Mouse (Mus musculus) midbrain, embryonic 13.5 days (tissue): ENCODE measurements around the gene Ccdc85a. TPM values are rescaled to one million over a fixed set of nuclear protein-coding genes. Genes with fewer than 3 reads are reported as not detected.
A peak's percentile ranks its signal among the peaks of the same experiment; 100 is the strongest.
"Not testable (repeated sequence)": the region's sequence is repeated elsewhere in the genome, so short reads cannot be mapped to it uniquely, and the experiment has no call there.

Source experiments
- ATAC-seq: fragments of 200-750 bp; cut with Nextera tagmentation; 2 replicates; pipeline ENCODE4 v1.8.0; 2017; ENCODE audit warnings: mild to moderate bottlenecking, moderate TSS enrichment, moderate library complexity
- H3K27ac ChIP-seq: fragments of 300-500 bp; sonication (generic); 2 replicates; pipeline ENCODE4 v1.5.1; 2015; ENCODE audit warnings: inconsistent platforms, mild to moderate bottlenecking, moderate library complexity
- H3K27me3 ChIP-seq: fragments of 300-500 bp; sonication (generic); 2 replicates; pipeline ENCODE4 v1.6.1; 2015; ENCODE audit warnings: mild to moderate bottlenecking, inconsistent platforms
- H3K36me3 ChIP-seq: fragments of 300-500 bp; sonication (generic); 2 replicates; pipeline ENCODE4 v1.6.1; 2015; ENCODE audit warnings: mild to moderate bottlenecking, inconsistent platforms
- H3K4me1 ChIP-seq: fragments of 300-500 bp; sonication (generic); replicated peaks from 2 replicates; pipeline ENCODE4 v1.6.1; 2015; ENCODE audit warnings: inconsistent platforms
- H3K4me2 ChIP-seq: fragments of 300-500 bp; sonication (generic); replicated peaks from 2 replicates; pipeline ENCODE4 v1.6.1; 2015; ENCODE audit warnings: moderate library complexity, mild to moderate bottlenecking, inconsistent platforms
- H3K4me3 ChIP-seq: fragments of 300-500 bp; sonication (generic); replicated peaks from 2 replicates; pipeline ENCODE4 v1.5.1; 2015; ENCODE audit warnings: mild to moderate bottlenecking, inconsistent platforms
- H3K9ac ChIP-seq: fragments of 300-500 bp; sonication (generic); replicated peaks from 2 replicates; pipeline ENCODE4 v1.6.1; 2015; ENCODE audit warnings: mild to moderate bottlenecking, inconsistent platforms
- H3K9me3 ChIP-seq: fragments of 300-500 bp; sonication (generic); 2 replicates; pipeline ENCODE4 v1.6.1; 2016; ENCODE audit warnings: mild to moderate bottlenecking, inconsistent platforms
- WGBS: fragments of 180-500 bp; shearing (Covaris S2); methylation state at CpG from one replicate; pipeline ENCODE4 v1.1.7; 2015; 5-methylcytosine and 5-hydroxymethylcytosine counted together
- polyA plus RNA-seq: library from polyadenylated mRNA; unstranded; fragments of >200 nt; fragmentation: Nextera tagmentation; extraction: Ambion mirVana; gene quantifications from 2 replicates; pipeline ENCODE4 v1.2.1, GENCODE M21; 2015

The Ccdc85a gene
- polyA plus RNA-seq, 1 experiment from 2014 or later = 17.9 TPM

DNA sequence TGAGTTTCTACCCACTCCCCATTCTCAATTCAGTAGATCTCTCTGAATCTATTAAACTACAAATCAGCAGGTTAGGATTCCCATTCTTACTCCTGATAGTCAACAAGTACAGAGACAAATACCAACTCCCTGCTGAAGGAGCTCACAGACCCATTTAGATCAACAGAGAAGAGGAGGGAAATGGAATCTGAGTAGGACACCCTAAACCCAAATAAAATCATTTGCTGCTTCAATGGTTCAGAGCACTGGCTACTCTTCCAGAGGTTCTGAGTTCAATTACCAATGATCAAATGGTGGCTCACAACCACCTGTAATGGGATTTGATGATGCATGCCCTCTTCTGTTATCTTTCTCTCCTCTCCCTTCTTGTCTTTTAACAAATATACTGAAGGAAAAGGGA is 82.9 kb downstream of the Ccdc85a start:
- no peaks in the 10 kb centered on the region for H3K9me3 ChIP-seq
- H3K36me3 ChIP-seq = no peaks in the 10 kb centered on the region
- no peaks in the 10 kb centered on the region for H3K4me1 ChIP-seq
- no peak overlapping the region for H3K4me2 ChIP-seq
- no peak for ATAC-seq
- H3K9ac ChIP-seq = no peak overlapping the region
- no peak overlapping the region for H3K4me3 ChIP-seq
- no peaks in the 10 kb centered on the region for H3K27me3 ChIP-seq
- H3K27ac ChIP-seq = no peak overlapping the region

DNA sequence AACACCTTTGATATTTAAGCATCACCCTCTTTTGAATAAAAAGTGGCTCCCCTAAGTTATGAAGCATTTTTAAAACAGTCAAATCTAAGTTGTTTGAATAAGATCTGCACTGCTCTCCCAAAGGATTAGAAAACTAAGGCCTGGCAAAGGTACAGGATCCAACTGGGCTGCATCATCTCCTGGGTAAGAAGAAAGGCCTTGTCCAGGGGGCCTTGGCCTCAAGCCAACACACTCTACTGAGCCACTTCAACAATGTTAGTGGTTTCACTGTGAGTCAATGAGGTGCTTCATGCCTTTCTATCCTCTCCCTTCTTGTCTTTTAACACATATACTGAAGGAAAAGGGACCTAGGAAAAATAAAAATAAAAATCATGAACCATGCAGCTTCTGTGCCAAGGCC is 87.1 kb downstream of the Ccdc85a start:
- Histone ChIP-seq H3K4me2 (no peak overlapping the region), H3K9me3 (no peaks in the 10 kb centered on the region), H3K27ac (no peak overlapping the region), H3K4me3 (no peak overlapping the region), H3K9ac (no peak overlapping the region), H3K27me3 (no peaks in the 10 kb centered on the region), H3K36me3 (no peaks in the 10 kb centered on the region), H3K4me1 (no peaks in the 10 kb centered on the region)
- no peak for ATAC-seq

GRCm38 (mm10) chr11:28493362-28493761 is 90.8 kb downstream of the Ccdc85a start:
- H3K27ac ChIP-seq = no peak overlapping the region
- H3K27me3 ChIP-seq = no peaks in the 10 kb centered on the region
- no peak overlapping the region for H3K4me3 ChIP-seq
- H3K9ac ChIP-seq = no peak overlapping the region
- no peaks in the 10 kb centered on the region for H3K9me3 ChIP-seq
- no peaks in the 10 kb centered on the region for H3K4me1 ChIP-seq
- no peak for ATAC-seq
- H3K36me3 ChIP-seq = no peaks in the 10 kb centered on the region
- no peak overlapping the region for H3K4me2 ChIP-seq

DNA sequence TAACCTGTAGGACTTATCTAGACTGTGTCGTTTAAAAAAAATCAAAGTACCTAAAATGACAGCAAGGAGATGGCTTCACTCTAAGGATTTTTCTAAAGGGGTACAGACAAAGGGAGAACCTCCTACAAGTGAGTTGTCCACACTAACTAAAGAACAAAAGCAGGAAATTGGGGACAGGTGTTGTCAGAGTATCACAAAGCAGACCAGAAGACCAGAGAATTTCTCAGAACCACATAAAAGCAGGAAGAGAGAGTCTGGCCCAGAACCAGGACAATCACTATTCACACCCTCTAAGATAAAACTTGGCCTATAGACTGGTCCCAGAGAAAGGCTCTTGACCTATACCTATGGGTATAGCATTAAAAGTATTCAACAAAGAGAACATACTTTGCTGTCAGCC is 92.8 kb downstream of the Ccdc85a start:
- ATAC-seq = no peak
- no peak overlapping the region for H3K9ac ChIP-seq
- no peak overlapping the region for H3K4me2 ChIP-seq
- no peak overlapping the region for H3K27ac ChIP-seq
- no peaks in the 10 kb centered on the region for H3K4me1 ChIP-seq
- WGBS = 87% methylated on average over 1 of the region's 1 CpGs
- no peaks in the 10 kb centered on the region for H3K36me3 ChIP-seq
- H3K4me3 ChIP-seq = no peak overlapping the region
- no peaks in the 10 kb centered on the region for H3K27me3 ChIP-seq
- H3K9me3 ChIP-seq = no peaks in the 10 kb centered on the region

GRCm38 (mm10) chr11:28484083-28484729 is 99.9 kb downstream of the Ccdc85a start:
- peak; percentile 93 for ATAC-seq
- Histone ChIP-seq H3K4me3 (no peak overlapping the region), H3K36me3 (no peaks in the 10 kb centered on the region), H3K9ac (no peak overlapping the region), H3K27ac (peak overlapping the region; percentile 71), H3K27me3 (no peaks in the 10 kb centered on the region), H3K9me3 (no peaks in the 10 kb centered on the region), H3K4me1 (peaks cover 9% of the 10 kb centered on the region), H3K4me2 (no peak overlapping the region)
- 11% methylated on average over 4 of the region's 4 CpGs for WGBS

DNA sequence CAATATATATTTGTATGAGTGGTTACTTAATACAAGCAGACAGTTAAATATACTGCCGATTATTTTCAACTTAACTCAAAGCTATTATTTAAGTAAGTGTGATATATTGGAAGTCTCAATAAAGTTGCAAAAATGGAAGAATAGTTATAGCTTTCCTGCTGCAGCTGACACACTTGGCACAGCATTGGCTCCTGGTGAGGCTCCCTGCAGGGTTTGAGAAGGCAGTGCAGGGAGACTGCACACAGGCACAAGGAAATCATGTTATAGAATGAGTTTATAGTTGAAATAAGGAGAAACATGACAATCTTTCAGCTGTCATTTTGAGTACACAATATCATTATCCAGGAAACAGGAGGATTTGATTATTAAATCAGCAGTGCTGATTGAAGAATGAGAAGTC is 107.0 kb downstream of the Ccdc85a start:
- Histone ChIP-seq H3K9ac (no peak overlapping the region), H3K4me3 (no peak overlapping the region), H3K27me3 (no peaks in the 10 kb centered on the region), H3K9me3 (no peaks in the 10 kb centered on the region), H3K4me2 (no peak overlapping the region), H3K4me1 (no peaks in the 10 kb centered on the region), H3K36me3 (no peaks in the 10 kb centered on the region), H3K27ac (no peak overlapping the region)
- 98% methylated on average over 1 of the region's 1 CpGs for WGBS
- no peak for ATAC-seq

DNA sequence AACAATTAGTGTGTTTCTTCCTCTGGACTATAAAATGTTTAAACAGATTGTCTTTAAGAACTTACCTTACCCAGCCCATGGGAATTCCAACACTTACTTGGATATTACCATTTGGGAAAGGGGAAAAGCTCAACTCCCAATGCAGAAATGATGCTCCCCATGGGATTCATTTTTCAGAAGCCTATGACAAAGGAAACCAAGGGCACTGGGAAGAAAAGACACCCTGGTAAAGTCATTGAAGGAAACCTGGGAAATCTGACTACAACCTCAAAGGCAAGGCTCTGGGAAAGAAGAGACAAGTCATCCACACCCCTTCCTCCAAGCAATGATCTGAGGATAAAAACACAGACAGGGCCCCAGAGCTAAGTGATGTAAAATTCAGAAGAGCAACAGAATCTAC is 118.4 kb downstream of the Ccdc85a start:
- no peak for ATAC-seq
- H3K27ac ChIP-seq = no peak overlapping the region
- no peaks in the 10 kb centered on the region for H3K36me3 ChIP-seq

DNA sequence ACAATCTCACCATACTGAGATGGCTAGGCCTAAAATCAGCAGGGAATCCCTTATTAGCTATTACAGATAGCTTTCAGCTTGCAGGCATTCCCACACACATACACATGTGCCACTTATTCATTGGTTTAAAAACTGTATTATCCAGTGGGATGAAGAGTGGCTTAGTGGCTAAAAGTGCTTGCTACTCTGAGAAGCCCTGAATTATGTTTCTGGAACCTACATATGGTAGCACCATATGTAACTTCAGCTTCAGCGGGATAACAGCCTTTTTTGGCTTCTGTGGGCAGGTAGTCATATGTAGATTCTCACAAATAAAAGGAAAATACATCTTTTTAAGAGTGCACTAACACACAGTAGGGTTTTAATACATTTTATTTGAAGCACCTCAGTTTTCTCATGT is 119.2 kb downstream of the Ccdc85a start:
- no peak for ATAC-seq

More for the DNA sequence above, 118.4 kb downstream of the Ccdc85a start:
- Histone ChIP-seq H3K4me1 (no peaks in the 10 kb centered on the region), H3K4me3 (no peak overlapping the region), H3K4me2 (no peak overlapping the region), H3K27me3 (no peaks in the 10 kb centered on the region), H3K9me3 (no peaks in the 10 kb centered on the region), H3K9ac (no peak overlapping the region)

GRCm38 (mm10) chr11:28459165-28459564 is 125.0 kb downstream of the Ccdc85a start:
- H3K9me3 ChIP-seq = no peaks in the 10 kb centered on the region
- no peaks in the 10 kb centered on the region for H3K36me3 ChIP-seq
- ATAC-seq = no peak
- no peak overlapping the region for H3K4me3 ChIP-seq
- no peak overlapping the region for H3K9ac ChIP-seq
- H3K27me3 ChIP-seq = no peaks in the 10 kb centered on the region
- WGBS = 95% methylated on average over 1 of the region's 1 CpGs
- no peak overlapping the region for H3K4me2 ChIP-seq
- no peaks in the 10 kb centered on the region for H3K4me1 ChIP-seq
- no peak overlapping the region for H3K27ac ChIP-seq

More for the DNA sequence above, 119.2 kb downstream of the Ccdc85a start:
- H3K9ac ChIP-seq = no peak overlapping the region
- H3K27ac ChIP-seq = no peak overlapping the region
- no peak overlapping the region for H3K4me3 ChIP-seq
- 75% methylated on average over 1 of the region's 1 CpGs for WGBS
- H3K27me3 ChIP-seq = no peaks in the 10 kb centered on the region
- no peaks in the 10 kb centered on the region for H3K4me1 ChIP-seq
- H3K9me3 ChIP-seq = no peaks in the 10 kb centered on the region
- H3K36me3 ChIP-seq = no peaks in the 10 kb centered on the region
- no peak overlapping the region for H3K4me2 ChIP-seq

GRCm38 (mm10) chr11:28439877-28440276 is 144.2 kb downstream of the Ccdc85a start:
- H3K4me1 ChIP-seq = no peaks in the 10 kb centered on the region
- no peaks in the 10 kb centered on the region for H3K36me3 ChIP-seq
- no peak for ATAC-seq
- H3K9ac ChIP-seq = no peak overlapping the region
- H3K9me3 ChIP-seq = no peaks in the 10 kb centered on the region
- no peak overlapping the region for H3K4me3 ChIP-seq
- H3K27me3 ChIP-seq = no peaks in the 10 kb centered on the region
- H3K27ac ChIP-seq = no peak overlapping the region
- no peak overlapping the region for H3K4me2 ChIP-seq

DNA sequence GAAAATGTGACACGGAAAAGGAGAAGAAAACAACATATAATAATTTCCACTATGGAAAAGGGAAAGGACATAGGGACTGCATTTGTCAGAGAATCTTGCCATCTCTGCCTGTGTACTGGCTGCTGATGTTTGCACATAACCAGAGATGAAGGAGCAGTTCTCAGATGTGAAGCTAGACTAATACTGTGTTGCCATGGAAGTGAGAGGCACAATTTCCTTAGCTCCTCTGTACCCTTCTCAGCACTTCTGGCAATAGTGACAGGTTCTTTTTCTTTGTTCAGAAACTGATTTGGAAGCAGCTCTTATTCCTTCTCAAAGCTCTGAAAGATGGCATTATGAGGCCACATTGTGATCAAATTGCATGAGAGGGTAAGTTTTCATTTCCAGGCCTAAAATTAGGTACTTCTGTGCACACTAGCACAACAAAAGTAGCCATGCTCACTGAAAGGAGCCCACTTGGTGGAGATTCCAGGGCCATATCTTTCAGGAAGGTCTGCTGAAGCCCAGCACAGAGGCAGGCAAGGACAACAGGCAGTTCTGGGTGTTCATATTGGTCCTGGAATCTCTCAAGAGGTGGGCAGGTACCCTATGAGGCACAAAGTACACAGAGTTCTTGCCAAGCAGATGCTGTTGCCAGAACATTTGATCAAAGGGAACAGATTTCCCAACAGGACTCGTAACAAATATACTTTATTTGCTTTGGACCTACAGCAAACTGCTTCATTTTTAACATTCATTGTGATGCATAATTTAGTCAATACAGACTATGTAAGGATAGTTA is 161.5 kb downstream of the Ccdc85a start:
- H3K4me1 ChIP-seq = no peaks in the 10 kb centered on the region
- ATAC-seq = no peak
- H3K4me2 ChIP-seq = no peak overlapping the region
- no peaks in the 10 kb centered on the region for H3K27me3 ChIP-seq
- H3K9me3 ChIP-seq = no peaks in the 10 kb centered on the region
- WGBS = 85% methylated on average over 2 of the region's 2 CpGs
- H3K36me3 ChIP-seq = no peaks in the 10 kb centered on the region
- H3K9ac ChIP-seq = no peak overlapping the region
- no peak overlapping the region for H3K4me3 ChIP-seq
- no peak overlapping the region for H3K27ac ChIP-seq

- ATAC-seq = no peak
- H3K4me1 ChIP-seq = no peaks in the 10 kb centered on the region
- WGBS = 62% methylated on average over 2 of the region's 2 CpGs
- H3K4me3 ChIP-seq = no peak overlapping the region
- H3K27ac ChIP-seq = no peak overlapping the region
- no peaks in the 10 kb centered on the region for H3K36me3 ChIP-seq
- H3K9ac ChIP-seq = no peak overlapping the region
- no peaks in the 10 kb centered on the region for H3K27me3 ChIP-seq
- H3K9me3 ChIP-seq = no peaks in the 10 kb centered on the region
- no peak overlapping the region for H3K4me2 ChIP-seq
Observed at GRCm38 (mm10) chr11:28415841-28416240, 168.3 kb downstream of the Ccdc85a start.

GRCm38 (mm10) chr11:28409880-28410279 is 174.2 kb downstream of the Ccdc85a start:
- H3K9ac ChIP-seq, H3K27ac ChIP-seq, ATAC-seq, H3K9me3 ChIP-seq, H3K4me1 ChIP-seq, H3K36me3 ChIP-seq, H3K27me3 ChIP-seq, H3K4me3 ChIP-seq, H3K4me2 ChIP-seq: not testable (repeated sequence)
- WGBS = 100% methylated on average over 2 of the region's 2 CpGs
